Mouse (Mus musculus) fibroblast of lung, adult 2 months (primary cell): ENCODE data around the gene Cntrl.

Experiments
- DNase-seq: peaks from one replicate; pipeline ENCODE4 v3.0.0-alpha.2; 2011; ENCODE audit warnings: low read depth

Gene Cntrl

GRCm38 (mm10) chr2:35109141-35109923 is at the start of gene Cntrl:
TSS of gene Cntrl (plus strand) at chr2:35109492.
- DNase-seq, result peak; percentile 71

DNA sequence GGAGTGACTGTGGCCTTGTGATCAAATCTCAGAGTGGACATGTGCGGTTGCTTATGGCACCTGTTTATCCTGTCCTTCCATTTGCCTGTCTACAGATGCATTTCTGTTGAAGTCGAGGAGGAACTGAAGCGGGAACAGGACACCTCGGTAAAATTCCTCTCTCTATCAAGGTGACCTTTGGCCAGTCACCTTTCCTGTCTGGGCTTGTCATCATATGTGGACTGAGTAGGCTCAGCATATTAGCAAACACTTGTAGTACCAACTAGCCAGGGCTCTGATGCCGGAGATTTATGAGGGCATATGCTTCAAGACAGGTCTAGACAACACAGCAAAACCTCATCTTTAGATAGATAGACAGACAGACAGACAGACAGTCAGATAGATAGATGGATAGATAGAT is 49.0 kb upstream of the Cntrl start:
- no peak for DNase-seq

DNA sequence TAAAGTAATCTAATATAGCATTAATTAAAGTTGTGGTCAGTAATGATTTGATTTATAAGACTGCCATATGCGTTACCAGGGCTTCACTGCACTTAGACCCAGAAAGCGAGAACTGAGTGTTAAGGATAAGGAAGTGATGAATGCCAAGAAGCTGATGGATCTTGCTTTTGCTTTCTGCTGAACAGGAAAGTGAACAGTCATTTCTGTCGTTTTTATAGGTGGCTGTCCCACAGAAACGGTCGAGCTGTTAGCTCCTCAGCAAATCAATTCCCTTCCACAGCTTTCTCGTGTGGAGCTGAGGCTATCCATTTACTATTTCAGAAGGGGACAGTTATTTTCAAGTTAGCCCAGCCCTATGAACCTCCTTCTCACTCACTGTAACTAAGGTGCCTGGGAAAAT is 48.4 kb upstream of the Cntrl start:
- no peak for DNase-seq

DNA sequence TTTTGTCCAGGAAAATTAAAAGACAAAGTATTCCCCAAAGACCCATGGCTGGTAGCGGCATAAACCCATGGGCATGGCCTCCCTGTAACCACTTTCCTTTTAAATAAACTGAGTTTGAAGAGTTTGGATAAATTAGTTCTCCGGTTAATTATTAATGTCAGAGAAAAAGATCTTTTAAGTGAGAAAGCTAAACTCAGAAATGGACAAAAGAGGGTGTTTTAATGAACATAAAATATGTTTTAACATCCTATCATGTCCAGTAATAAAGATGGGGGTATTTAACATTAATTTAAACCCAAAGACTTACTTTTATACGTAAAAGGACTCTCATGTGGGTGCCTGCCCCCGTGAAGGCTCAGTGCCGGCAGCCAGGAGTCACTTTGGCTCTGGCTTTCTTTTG is 48.0 kb upstream of the Cntrl start, which contains the start of gene Hc:
Gene Hc (minus strand): TSS at position 101 of the 400 bp plus-strand sequence.
- DNase-seq, result no peak

DNA sequence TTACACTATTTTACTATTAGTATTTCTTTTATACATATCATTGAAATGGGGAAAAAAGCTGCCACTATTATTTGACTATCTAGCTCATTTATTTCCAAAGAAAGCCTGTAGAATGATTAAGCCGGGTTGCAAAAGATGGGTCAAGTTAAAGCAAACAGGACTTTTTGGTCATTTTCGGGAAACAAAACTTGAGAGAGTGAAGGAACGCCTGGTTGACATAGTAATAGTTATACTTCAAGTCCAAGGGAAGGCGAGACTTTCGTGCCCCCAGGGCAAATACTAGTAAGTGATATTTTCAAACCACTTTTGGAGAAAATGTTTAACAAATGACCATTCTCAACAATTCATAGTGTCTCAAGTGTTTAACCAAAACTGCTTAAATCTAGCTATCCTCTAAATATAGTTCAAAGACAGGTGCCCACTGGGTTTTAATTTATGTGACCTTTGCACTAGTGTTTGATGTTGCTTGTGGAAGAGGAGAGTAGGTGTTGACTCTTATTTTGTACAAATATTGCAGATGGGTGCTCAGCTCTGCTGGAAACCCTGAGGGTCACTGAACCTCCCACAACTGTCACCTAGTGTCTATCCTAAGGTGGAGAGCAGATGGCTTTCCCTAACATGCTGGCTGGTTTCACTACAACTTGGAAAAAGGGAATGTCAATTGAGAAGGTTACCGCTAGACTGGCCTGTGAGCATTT is 45.8 kb upstream of the Cntrl start:
- DNase-seq, result no peak

DNA sequence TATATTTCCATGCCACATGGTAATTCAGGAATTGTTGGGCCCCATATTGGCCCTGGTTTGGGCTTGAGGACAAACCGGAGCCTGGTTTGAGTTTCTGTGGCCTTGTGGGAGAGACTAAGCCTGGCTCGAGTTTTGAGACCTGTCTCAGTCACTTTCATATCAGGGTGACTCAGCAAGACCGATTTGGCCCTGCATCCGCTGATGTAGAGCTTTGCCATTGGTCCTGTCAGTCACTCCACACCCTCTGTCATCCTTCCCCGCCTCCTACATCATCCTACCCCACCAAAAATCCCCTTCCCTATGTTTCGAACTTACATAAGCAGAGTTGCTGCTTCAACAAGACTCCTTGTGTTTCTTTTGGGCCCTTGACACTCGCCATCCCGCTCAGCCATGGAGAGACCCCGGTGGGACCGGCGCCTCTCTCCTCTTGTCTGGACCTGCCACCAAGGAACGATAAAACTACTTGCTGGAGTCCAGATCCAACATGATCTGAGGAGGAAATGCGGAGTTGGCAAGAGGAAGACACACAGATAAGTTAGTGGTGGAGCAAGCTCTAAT is 42.7 kb upstream of the Cntrl start:
- no peak for DNase-seq

- DNase-seq, result no peak
Observed at GRCm38 (mm10) chr2:35067117-35067516, 42.2 kb upstream of the Cntrl start.

- no peak for DNase-seq
Observed at GRCm38 (mm10) chr2:35069124-35069523, 40.2 kb upstream of the Cntrl start.

DNA sequence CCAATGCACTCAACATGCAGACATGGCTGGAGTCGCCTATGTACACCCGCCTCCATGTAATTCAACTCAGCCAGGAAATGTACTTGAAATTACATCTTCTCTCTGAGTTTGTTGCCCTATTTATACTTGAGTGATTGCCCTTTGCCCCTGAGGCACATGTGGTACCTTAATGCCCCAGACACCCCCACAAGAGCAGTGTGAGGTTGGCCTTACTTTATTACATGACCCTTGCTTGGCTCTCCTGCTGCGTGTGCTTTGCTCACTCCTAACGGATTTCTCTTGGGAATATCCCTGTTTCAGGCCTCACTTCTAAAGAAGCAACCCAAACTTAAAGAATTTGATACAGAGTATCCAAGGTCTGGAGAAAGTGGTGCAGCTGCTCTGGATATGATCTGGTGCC is 39.0 kb upstream of the Cntrl start:
- DNase-seq, result no peak

DNA sequence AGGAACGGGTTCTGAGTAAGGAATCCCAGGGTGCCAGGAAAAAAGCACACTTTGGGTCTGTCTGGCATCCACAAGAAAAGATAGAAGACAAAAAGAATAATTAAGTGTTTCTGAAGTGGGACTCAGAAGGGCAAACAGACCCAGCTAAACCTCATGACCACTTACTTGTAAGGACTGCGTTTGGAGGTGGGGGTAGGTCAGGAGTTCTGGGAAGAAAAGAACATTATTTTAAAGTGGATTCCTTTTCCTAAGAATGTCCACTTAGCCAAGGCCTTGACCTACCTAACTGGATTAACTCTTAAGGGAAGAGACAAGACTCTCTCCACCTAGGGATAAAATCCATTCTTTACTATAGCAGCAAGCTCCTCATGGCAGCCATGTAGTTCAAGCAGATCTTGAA is 36.7 kb upstream of the Cntrl start:
- DNase-seq, result no peak

- no peak for DNase-seq
Observed at GRCm38 (mm10) chr2:35074328-35074727, 35.0 kb upstream of the Cntrl start.

- no peak for DNase-seq
Observed at GRCm38 (mm10) chr2:35079166-35079565, 30.1 kb upstream of the Cntrl start.

- no peak for DNase-seq
Observed at GRCm38 (mm10) chr2:35087418-35087817, 21.9 kb upstream of the Cntrl start.

DNA sequence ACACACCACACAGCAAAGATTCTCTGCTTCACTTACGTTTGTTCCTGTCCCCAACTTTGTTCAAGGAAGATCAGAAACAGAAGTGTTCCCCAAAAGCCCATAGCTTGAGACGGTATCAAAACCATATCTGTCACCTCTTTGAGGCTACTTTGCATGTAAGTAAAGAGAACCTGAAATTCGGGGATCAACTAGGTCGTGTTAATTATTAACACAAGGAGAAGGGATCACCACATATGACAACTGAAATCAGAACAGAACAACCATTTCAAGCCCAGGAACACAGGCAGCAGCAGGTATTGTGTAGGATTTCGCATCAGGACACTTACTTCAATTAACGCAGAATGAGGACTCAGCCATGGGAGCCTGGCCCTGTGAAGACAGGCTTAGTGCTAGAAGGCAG is 8.8 kb upstream of the Cntrl start:
- DNase-seq, result no peak

- DNase-seq, result no peak
Observed at GRCm38 (mm10) chr2:35101443-35101842, 7.8 kb upstream of the Cntrl start, which contains the start of gene AI182371. TSS of gene AI182371 (minus strand) at chr2:35101543.

DNA sequence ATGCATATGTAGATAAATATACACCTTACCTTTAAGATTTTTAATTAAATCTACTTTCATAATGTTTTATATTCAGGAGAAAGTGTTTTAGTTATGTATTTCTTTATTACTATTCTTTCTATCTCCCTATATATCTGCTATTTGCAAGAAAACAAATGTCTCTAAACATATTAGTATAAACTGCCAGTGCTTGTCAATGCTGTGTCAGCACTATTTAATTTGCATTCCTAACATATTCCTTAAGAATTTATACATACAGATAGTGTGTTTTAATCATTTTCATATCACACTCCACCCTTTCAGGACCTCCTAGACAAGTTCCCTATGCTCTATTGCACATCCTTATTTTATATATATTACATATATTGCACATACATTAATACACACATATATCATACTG is 6.5 kb upstream of the Cntrl start:
- DNase-seq, result no peak

- no peak for DNase-seq
Observed at GRCm38 (mm10) chr2:35103558-35103957, 5.7 kb upstream of the Cntrl start.

DNA sequence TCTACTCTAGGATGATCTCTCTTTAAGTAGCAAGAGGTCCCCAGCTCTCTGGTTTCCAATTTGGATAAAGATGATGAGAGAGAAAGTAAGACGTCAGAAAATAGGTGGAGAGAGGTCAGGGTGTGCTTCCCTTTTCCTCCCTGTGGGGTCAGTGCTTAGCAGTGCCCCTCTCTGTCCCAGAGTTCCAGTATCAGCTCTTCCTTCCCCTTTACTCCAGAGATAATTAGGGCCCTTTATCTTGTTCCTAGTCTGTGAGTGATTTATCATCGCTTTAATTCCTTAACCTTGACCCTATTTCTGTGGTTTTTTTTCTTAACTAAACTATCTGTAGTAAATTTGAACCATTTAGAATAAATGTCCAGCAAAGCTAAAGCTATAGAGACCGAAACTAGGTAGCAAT is 4.4 kb upstream of the Cntrl start:
- no peak for DNase-seq

GRCm38 (mm10) chr2:35107984-35108635 is 1.2 kb upstream of the Cntrl start:
- no peak for DNase-seq

DNA sequence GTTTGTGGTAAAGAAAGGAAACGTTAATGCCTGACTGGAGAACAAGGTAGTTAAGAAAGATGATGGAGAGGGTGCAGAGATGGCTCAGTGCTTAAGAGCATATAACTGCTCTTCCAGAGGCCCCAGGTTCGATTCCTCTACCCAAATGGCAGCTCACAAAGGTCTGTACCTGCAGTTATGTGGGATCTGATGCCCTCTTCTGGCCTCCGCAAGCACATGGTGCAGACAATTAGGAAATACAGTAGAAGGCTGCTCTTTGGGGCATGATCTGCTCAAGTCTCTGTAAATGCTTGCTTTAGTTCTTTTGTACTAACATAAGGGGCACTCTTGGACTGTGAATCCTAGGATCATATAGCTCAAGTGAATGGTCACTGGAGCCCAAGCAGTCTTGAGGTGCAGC is 580 bp upstream of the Cntrl start:
- peak; percentile 39 for DNase-seq

GRCm38 (mm10) chr2:35109924-35110304 is 622 bp downstream of the Cntrl start:
- DNase-seq, result no peak

DNA sequence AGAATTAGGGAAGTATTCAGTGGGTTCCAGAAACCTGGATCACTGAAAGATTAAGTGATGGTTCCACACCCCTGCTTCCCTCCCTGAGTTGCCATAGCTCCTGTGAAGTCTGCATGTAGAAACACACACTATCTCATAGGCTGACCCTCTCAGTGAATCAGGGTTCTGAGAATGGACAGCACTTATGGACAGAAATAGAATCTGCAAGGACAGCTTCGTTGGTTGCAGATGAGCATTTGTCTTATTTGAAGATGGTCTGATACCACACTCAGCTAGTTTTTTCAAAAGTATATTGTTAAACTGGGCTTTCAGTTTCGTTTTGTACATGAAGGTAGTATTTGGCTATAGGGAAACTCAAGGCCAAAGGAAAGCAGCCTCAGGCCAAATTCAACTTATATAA is 1.2 kb downstream of the Cntrl start:
- no peak for DNase-seq

DNA sequence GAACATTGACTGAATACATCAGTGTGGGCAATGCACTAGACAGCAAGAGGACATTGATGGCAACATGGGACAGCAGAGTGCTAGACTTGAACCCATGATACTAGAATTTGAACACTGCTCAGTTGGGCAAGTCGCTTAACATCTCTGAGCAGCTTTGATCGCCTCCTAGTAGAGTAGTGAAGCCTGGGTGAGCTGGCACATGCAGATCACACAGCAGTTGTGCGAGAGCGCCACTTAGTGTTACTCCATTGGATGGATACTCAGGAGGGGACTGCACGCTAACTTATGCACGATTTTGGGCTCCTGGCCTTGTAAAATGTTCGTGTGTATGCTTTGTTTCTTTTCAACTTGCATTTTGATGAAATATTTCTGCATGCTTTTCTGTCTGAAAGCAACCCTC is 15.4 kb downstream of the Cntrl start:
- DNase-seq, result no peak
